Mouse (Mus musculus) kidney, postnatal 36 days (tissue): Measurements from ENCODE around the gene Gm20388.
"Not testable (repeated sequence)": the region's sequence is repeated elsewhere in the genome, so short reads cannot be mapped to it uniquely, and the experiment has no call there.

ENCODE experiments used
- DNase-seq, 2 experiments: peaks; one replicate each; pipeline ENCODE4 v3.0.0; 2021 to 2022; ENCODE audit warnings: mixed read lengths in 2 of 2

Gm20388 gene

DNA sequence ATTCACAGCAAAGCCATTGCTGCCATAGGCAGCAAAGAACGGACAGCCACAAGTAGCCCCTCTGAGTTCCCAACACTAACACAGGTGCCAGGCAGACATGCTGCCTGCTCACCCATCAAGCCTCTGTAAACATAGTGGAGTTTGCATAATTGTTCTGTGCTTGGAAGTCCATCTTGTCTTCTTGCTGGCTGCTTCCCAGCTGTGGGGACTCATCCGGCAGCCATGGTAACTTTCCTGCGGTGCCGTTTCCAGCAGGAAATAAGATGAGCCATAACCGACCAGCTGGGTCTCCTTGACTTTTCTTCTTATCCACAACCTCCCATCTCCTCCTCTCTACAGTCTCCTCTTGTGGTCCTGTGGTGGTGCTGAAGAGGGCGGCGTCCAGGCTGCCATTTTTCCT, 787.8 kb downstream of the Gm20388 start:
- peak in 1 of 2 experiments; percentile 37 for DNase-seq

DNA sequence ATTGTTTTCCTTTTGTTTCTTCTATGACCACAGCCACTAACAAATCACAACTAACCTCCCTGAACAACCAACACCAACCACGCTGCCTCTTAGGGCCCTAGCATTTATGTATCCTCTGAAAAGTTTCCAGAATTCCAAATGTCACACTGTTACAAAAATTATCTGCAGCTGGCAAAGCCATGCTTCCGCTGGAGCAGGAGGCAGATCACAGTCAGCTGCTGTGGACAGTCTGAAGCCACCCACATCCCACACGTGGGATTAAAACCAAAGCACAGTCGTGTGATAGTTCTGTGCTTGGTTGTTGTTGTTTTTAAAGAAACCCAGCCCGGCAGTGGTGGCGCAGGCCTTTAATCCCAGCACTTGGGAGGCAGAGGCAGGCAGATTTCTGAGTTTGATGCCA, 788.4 kb downstream of the Gm20388 start:
- DNase-seq, result peak in 1 of 2 experiments; percentile 27

DNA sequence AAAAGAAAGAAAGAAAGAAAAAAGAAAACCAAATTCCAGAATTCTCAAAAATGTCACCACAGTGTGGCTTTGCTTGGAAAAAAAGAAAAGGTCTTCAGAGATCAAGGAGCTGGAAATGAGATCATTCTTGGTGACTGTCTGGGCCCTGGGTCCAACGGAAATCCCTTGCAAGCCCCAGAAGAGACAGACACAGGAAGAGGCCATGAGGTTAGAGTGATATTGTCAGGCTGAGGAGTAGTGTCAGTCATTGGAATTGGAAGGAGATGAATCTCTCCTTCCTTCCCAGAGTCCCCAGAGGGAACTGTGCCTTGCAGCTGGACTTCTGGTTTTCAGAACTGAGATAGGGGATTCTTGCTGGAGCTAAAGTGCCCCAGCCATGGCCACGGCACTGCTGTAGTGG, 788.9 kb downstream of the Gm20388 start:
- DNase-seq, result no peak

DNA sequence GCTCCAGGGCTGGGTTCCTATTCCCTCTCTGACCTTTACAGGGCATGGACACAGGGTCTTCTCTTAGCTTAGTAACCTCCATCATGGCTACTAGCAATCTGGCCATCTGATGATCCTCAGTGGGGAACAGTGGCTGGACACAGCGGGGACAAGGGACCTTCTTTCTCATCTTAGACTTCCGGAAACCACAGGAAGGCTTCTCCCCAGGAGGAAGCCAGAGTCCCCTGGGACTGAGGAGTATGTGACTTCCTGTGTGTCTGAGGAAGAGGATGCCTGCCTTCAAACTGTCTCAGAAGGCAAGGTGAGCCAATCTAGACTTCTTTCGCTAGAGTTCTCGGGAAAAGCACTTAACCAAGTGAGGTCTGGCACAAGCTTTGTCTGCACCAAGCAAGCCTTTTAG, 789.4 kb downstream of the Gm20388 start:
- no peak for DNase-seq

DNA sequence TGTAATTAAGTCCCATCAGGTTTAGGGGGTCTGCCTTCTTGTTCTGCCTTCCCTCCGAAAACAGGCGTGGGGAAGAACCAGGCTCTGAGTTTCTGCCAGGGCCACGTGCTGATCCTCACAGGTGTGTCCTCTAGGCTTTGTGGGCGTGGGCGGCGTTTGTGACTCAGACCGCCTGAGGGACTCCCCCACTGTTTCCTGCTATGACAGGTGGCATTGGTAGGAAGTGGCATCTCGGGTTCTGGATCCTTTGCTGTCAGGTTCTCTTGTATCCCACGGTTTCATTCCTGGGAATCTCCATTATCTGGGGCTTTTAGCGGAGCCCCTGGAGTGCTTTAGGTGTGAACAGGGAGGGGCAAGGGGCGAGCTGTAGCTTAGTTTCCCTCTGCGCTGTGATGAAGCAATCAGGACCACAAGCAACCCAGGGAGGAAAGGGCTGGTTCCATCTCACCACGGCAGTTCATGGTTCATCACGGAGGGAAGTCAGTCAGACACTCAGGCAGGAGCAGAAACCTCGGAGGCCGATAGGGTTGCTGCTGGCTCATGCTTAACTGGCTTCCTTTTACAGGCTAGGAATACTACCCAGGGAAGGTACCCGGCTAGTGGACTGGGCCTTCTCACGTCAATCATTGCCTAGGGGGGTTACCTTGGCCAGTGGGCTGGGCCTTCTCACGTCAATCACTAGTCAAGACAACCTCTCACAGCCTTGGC, 791.3 kb downstream of the Gm20388 start:
- no peak for DNase-seq

DNA sequence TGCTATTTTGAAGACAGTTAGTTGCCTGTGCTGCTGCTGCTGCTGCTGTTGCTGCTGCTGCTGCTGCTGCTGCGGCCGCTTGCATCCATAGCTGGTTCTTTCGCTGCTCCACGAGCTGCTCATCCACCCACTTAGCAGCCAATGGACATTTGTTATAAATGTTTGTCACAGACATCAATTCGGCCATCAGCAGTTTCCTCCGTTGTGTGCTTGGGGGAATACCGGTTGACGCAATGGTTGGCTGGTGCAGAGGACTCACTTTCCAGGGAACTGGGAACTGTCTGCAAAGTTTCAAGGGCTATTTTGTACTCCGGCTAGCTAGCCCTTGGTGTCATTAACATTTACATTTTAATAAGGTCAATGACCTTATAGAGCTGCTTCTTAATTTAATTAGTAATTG, 793.6 kb downstream of the Gm20388 start:
- no peak for DNase-seq

DNA sequence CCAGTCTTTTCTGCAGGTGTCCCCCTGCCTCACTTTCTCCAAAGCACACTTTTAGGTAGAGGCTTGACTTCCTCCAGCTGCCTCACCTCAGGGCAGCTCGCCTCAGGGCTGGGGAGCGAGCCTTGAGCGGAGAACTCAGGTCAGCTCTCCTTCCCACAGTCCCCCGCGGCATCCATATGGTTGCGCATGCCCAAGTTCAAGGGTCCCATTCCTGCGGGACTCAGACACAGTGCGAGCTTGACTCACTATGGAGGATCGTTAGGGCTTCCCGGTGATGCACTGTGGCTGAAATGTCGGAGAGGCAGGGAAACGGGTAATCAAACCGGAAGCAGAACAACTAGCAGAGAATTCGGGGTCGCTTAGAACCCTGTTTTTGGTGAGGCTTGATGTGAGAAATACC, 794.5 kb downstream of the Gm20388 start:
- no peak for DNase-seq

DNA sequence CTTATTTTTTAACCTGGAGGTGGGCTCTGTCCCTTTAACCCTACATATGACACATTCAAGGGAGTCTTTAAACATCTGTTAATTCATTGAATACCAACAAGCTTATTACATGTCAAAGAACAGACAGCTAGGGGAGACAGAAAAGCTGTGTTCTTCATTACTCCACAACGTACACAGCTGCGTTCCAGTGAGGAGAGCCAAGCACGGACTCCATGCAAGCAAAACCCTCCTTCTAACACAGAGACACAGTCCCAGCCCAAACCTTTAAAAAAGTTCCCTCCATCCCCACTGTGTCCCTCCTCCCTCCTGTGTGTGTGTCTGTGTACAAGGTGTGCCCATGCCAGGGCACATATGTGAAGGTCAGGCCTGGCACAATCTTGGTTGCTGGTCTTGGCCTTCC, 795.6 kb downstream of the Gm20388 start:
- no peak for DNase-seq

DNA sequence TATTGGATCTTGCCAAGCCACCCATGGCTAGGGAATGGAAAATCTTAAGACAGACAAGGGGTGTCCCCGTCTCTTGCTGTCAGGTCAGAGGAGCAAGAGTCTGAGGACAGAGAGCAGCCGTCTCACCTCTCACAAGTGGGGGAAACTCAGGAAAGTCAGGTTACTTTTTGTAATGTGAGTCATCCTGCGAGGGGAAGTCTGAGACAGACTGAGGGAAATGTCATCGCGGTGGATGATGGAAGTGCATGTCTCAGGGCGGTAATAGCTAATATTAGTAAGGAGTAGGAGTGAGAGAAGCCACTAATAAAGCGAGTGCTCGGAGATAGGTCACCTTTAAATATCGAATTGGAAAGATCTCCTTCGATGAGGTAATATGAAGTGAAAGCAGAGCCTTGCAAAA, 798.5 kb downstream of the Gm20388 start:
- no peak for DNase-seq

DNA sequence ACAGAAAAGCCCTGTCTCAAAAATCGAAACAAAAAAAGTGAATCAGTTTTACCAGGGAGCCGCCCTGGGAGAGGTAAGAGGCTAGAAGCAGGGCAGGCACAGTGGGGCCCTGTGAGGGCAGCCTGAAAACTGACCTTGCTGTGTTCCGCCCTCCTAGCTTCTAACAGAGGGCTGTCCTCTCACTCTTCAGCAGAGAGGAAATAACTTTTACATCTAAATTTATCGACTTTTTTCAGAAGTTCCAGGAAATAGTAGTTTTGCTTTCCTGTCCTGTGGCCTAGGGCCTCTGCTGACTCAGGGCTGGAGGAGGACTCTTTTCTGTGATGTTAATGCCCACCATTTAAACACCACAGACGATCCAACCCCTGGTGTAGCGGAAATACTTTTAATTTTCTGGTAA, 804.6 kb downstream of the Gm20388 start:
- DNase-seq, result peak in 1 of 2 experiments; percentile 27

DNA sequence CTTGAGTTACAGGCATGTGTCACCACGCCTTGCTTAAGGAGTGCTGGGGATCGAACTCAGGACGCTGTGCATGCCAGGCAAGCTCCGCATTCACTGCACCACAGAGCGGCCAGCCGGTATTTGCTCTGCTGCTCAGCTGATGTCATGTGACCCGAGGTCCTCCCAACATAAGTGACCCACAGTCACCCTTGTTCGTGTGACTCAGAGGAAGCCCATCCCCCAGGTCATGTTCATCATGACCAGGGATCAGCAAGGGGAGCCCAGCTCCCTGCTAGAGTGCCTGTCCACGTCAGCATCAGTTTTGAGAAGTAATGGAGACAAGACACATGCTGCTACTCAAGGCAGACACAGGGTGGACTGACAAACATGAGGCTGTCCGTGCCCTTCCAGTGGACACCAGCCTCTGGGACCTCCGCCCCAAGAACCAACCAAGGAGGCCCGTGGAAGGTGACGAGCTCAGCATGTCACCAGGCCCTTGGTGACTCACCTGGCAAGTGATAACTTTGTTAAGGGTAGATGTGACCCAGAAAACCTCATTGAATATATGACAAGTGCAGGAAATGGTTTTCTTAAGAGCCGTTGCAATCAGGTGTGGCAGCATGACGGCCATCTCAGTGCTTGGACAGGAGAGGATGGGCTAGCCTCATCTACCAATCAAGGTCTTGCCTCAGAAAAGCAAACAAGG, 805.5 kb downstream of the Gm20388 start:
- DNase-seq, result no peak

DNA sequence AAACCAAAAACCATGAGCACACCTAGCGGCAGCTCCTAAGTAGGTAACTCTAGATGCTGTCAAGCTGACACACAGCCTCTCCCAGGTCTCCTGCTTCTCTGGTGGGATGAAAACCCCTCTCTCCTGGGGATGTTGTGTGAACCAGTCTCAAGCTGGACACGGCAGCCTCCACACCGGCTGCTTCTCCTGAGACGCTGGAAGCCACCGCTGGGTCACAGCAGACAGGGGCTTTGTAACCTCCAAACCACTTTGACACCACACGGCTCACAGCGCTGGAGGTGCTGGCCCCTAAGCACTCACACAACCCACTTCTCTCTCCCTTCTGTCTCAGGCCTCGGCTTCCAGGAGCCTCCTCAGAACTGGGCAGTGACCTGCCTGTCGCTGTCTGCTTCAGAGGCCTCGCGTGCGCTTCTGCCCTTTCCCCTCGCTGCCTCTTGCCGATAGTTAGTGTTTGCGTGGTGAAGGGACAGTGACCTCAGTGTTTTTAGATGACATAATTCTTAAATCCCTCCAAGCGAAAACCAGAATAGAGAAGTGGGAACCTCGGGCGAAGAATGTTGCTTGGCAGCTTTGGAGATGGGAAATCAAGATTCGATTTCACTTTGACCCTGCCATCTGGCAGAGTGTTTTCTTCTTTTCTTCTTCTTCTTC, 809.1 kb downstream of the Gm20388 start:
- no peak for DNase-seq

DNA sequence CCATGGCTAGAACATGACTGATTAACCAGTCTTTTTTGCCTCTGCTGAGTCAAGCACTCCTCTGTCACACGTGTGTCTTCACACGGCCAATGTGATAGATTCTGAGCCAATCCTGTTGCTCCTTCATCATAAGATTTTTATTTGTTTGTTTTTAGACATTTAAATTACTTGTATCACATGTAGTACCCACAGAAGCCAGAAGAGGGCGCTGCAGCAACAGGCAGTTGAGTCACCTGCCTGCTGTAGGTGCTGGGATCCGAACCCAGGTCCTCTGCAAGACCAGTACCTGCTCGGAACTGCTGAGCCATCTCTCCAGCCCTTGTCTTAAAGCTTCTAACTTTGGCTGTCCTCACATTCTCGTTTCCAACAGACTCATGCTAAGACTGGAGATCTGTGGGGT, 812.4 kb downstream of the Gm20388 start:
- DNase-seq, result no peak

DNA sequence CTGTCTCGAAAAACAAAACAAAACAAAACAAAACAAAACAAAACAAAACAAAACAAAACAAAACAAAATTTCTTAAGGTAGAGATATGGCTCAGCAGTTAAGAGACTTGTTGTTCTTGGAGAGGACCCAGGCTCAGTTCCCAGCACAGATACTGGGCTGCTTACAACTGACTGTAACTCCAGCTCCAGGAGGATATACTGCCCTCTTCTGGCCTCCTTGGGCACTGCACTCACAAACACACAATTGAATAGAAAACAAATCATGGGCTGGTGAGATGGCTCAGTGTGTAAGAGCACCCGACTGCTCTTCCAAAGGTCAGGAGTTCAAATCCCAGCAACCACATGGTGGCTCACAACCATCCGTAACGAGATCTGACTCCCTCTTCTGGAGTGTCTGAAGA, 813.5 kb downstream of the Gm20388 start:
- not testable (repeated sequence) for DNase-seq

DNA sequence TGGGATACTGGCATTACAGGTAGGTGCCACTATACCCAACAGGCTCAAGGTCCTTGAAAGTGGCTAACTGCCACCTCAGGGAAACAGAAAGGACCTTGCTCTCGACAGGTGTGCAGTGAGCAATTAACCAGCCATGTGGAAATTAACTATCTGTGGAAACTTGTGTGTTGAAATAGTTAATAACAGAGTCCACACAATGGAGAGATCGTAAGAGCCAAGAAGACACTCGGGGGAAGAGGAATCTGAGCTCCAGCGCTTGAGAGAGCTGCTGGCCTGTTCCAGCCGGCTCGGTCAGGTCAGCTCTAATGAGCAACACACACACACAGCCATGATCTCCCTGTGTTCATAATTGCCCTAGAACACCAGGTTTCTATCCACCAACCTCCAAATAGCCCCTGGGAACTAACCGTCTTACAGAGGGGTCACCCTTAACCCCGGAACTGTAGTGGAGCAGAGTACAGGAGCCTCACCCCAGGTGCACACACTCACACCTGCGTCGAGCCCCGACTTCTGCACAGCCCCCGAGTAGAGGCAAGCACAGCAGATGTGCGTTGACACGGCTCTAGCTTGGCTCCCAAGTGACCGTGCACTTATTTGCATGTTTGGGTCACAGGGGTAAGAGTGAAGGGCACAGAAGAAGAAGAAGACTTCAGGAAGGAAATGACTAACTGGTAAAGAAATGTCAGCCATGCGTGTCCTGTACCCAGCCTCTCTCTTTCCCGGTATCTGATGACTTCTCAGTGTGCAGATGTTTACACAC, 814.4 kb downstream of the Gm20388 start:
- peak; percentile 63 to 70 for DNase-seq

DNA sequence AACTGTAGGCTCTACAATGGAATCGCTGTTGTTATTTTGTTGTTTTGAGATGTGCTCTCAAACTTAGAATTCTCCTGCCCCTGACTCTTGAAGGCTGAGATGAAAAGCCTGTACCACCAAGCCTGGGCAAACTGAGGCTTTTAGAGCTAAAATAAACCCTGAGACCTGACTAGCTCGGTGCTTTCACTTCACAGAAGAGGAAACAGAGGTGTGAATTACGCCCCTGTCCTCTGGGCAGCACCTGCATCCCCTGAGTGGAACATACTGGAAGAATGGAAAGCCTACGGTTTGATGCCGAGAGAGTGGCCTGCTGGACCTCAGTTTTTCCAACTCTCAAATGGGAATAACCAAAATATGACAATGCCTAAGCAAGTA, 814.9 kb downstream of the Gm20388 start:
- no peak for DNase-seq

DNA sequence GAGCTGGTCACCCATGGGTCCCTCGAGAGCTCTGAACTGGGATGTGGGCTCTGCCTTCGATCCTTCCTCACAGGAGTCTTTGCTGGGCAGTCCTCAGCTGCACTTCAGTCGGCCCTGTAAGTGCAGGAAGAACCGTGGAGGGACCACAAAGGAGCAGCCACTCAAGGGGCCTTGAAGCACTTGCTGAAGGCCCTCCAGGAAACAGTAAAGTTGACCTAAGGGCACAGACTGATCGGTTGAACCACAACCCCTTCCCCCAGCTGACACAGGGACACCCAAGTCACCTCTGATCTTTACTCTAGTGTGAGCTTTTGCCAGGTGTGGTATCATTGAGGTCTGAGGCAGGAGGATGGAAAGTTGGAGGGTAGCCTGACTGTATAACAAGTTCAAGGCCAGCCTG, 815.4 kb downstream of the Gm20388 start:
- no peak for DNase-seq

DNA sequence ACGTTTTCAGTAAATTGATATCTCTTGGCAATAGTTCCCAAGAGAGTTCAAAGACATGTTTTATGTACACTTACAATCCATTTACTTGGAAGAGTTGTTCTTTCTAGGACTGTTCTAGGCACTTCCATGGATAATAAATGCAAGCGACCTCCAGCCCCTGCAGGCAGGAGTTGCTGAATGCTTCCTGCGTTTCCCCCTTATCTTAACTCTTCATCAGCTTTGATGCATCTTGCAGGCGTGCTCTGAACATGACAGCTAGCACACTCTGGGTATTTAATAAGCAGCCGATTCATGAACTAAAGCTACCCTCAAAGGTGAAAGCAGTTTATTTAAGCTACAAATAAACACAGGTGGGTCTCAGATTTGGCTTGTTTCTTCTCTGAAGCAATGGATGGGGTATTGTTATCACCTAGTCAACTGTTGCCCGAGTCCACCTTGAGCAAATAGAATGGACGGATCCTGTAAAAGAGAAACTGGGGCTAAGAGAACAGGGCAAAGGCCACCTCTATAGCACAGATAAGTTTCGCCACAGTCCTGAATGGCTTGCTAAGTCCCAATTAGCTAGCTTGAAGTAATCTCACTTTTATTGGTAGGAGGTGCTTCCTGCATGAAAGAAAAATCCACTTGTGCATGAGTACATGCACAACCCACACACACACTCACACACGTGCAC, 818.0 kb downstream of the Gm20388 start:
- DNase-seq, result no peak

DNA sequence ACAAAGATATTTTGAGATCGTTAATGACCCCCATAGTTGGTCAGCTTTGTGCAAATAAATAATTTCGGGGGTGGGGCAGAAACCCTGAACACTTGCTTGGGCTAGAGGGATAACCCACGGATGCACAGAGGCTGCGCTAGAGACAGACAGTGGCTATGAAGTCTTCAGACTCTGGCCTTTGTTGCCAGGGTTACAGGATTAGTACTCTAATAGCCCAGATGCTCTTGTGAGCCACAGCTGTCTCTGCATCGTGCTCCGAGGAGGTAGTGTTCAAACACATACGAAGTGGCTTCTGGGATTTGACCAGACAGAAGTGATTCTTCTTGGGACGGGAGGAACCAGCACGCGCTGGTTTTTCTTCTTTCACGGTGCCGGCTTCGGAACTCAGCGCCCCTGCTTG, 820.9 kb downstream of the Gm20388 start:
- DNase-seq, result no peak

DNA sequence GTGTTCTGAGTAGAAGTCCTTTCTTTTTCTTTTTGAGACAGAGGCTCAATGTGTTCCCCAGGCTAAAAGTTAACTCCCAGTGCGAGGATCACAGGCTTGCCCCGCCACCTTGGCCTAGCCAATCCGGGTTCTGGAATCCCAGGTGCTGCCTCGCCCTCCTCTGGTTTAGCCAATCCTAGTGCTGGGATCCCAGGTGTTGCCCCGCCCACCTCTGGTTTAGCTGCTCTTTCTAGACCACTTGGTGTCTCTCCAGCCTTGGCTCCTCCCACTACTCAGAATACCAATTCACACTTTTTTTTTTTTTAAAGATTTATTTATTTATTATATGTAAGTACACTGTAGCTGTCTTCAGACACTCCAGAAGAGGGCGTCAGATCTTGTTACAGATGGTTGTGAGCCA, 821.4 kb downstream of the Gm20388 start:
- peak; percentile 74 to 81 for DNase-seq

DNA sequence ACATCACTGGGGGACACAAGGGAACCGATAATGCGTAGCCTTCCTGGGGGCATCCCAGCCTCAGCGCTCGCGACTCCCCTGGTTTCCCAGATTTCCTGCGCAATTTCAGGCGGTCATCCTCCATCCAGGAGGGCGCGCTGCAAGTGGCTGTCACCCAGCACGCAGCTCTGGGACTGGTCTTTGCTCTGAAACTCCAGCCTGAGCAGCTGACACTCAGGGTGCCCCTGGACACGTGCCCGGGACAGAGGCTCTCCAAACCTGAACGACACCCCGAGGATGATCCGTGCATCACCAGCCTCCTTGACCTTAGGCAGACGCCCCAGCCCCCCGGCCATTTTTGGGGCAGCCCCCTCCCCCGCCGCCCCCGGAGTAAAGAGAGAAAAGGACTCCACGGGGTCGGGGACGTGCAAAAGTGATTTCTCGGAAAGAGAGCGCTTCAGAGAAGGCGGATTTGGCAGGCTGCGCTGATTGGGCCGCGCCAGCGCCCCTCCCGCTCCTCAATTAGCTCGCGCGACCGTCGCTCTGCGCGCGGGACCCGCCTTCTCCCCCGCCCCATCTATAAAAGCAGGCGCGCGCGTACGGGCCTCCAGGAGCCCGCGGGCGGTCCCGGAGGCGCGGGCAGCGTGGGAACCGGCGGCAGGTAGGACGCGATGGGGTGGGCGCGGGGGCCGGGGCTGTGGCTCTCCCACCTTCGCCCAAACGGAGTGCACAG, 825.3 kb downstream of the Gm20388 start, which contains the start of gene Irf8:
TSS of gene Irf8 (plus strand) at position 589 of the 712 bp plus-strand sequence.
- DNase-seq, result peak; percentile 89 to 93

DNA sequence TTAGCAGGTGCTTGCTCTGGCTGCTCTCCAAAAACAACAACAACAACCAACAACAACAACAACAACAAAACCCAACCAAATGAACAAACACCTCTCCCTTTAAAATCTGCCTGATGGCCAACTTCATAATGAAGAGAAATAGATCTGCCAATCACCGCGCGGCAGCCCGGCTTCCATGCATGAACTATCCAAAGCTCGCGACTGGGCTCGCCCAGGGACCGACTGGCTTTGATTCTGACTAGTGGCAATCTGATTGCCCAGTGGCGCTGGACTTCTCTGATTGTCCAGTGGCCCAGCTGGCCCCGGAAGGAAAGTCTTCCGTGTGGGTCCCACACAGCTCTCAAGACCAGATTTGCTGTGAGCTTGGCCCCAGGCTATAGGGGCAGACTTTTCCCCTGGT, 825.8 kb downstream of the Gm20388 start:
- peak; percentile 69 to 79 for DNase-seq
